In the genomic region with DNA sequence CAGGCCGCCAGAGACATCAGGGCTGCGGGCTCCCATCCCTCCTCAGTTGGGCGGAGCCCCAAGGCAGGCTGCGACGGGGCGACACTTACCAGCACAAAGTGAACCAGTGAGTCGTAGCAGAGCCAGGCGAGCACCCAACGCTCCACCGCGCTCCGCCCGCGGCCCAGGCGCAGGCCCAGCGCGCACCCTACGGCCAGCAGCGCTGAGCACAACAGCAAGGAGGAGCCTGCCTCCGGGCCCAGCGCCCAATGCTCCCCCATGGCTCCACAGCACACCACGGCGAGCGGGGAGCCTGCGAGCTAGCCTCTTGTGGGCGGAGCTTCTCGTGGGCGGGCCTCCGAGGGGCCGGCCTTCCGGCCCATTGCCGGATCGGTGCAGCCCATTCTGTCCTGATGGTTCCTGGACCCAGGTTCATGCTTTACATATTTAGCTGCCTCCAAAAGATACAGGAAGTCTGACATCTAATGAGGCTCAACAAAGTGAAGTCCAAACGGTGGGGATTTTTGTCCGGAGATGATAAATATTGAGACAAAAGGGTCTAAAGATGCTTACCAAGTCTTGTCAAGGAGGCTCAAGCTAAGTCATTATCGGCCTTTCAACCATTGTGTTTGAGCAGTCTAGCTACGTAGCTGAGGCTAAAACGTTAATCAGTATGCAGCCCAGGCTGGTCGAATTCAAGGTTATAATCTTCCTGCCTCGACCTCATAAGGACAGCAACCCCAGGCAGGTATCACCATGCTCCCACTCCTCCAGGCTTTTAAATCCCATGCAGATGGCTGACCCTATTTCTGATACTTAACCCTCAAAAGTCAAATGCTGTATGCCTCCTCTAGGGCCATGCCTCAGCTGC, we compare ENCODE assay signal across 8 mouse cellular contexts. TPM values are rescaled to one million over a fixed set of nuclear protein-coding genes. Genes with fewer than 3 reads are reported as not detected.
A peak's percentile ranks its signal among the peaks of the same experiment; 100 is the strongest.
DNase-seq lines count a peak whose midpoint lies in the region; ATAC-seq lines count a peak whose summit lies in the region.

A gene (minus strand): TSS at position 309 of the 850 bp plus-strand sequence.

- WGBS in hindbrain, embryonic 12.5 days, result under 1% methylated on average over 40 of the region's 40 CpGs

- H3K9ac ChIP-seq in hindbrain, embryonic 12.5 days, result peak within 1 kb of the TSS; percentile 78

- peak; percentile 95 for ATAC-seq in hindbrain, embryonic 12.5 days (ENCODE audit: low FRiP score)

- peak within 1 kb of the TSS; percentile 87 for H3K27ac ChIP-seq in hindbrain, embryonic 12.5 days

- peak within 1 kb of the TSS; percentile 57 for H3K4me2 ChIP-seq in hindbrain, embryonic 12.5 days (replicated peaks)

- peak; percentile 92 for DNase-seq in MN1 (ENCODE audit: low spot score)
- peak; percentile 90 for DNase-seq in cerebellum, adult 9-10 months
- DNase-seq in frontal cortex, adult 2 months (ENCODE audit: extremely low spot score in 1 of 2, low spot score in 1 of 2), result peak; percentile 85 to 91
- DNase-seq in layer of hippocampus, postnatal 14 days (ENCODE audit: low spot score in 2 of 2), result peak; percentile 87 to 92
- DNase-seq in lung, postnatal 14 days, result peak; percentile 89
- DNase-seq in retina, adult 2 months (ENCODE audit: low read depth, low spot score), result peak; percentile 69
- peak; percentile 89 for DNase-seq in thymus, postnatal 36 days

- H3K4me3 ChIP-seq in hindbrain, embryonic 12.5 days, result peak within 1 kb of the TSS; percentile 63

- peaks cover 7% of the 10 kb centered on the region; the same call in 1 of the 2 replicates for H3K36me3 ChIP-seq in hindbrain, embryonic 12.5 days

- peaks cover 5% of the 10 kb centered on the region; the same call in 1 of the 2 replicates for H3K4me1 ChIP-seq in hindbrain, embryonic 12.5 days

- H3K27me3 ChIP-seq in hindbrain, embryonic 12.5 days, result no peaks in the 10 kb centered on the region

- H3K9me3 ChIP-seq in hindbrain, embryonic 12.5 days (replicated peaks), result no peaks in the 10 kb centered on the region

RNA-seq across cellular contexts. Expression of the gene that starts here (rescaled TPM):
- polyA plus RNA-seq in frontal cortex, adult 2 months (2012; rRNA removed), result 4.0 TPM in 2 replicates
- polyA plus RNA-seq in hindbrain, embryonic 12.5 days (2016; fragmentation: Nextera tagmentation; extraction: Ambion mirVana), result 10.8 and 11.5 TPM in 2 replicates
- 1 to 10 TPM; 5.0 to 5.6 TPM for total RNA-seq in layer of hippocampus, postnatal 14 days (2021)

Comparison
In these comparisons a context has a peak if more than half of its experiments do, and no peak if none do; other contexts are left out.
1. Peak in every context shown above with its lines: DNase-seq, ATAC-seq, H3K4me3 ChIP-seq and H3K27ac ChIP-seq.